Mouse (Mus musculus): ENCODE data around the gene Nudt17.

- TF ChIP-seq TAL1 (IDR thresholded peaks at IDR 0.05; ENCODE audit: low read length) (no peak), GATA1 (IDR thresholded peaks at IDR 0.05; ENCODE audit: low read length) (no peak)
Measured at GRCm38 (mm10) chr3:96704778-96705177, 3.6 kb downstream of the Nudt17 start.
